Mouse (Mus musculus) heart, embryonic 15.5 days (tissue): ENCODE measurements around the gene Eps15. TPM values are rescaled to one million over a fixed set of nuclear protein-coding genes. Genes with fewer than 3 reads are reported as not detected.
A peak's percentile ranks its signal among the peaks of the same experiment; 100 is the strongest.

Source experiments
- ATAC-seq: fragments of 200-750 bp; cut with Nextera tagmentation; replicated peaks from 2 replicates; pipeline ENCODE4 v1.8.0; 2017; ENCODE audit warnings: low read depth, moderate TSS enrichment; ENCODE audit not compliant: insufficient number of reproducible peaks, insufficient read depth, low FRiP score
- H3K27ac ChIP-seq: fragments of 300-500 bp; sonication (generic); 2 replicates; pipeline ENCODE4 v1.5.1; 2015; ENCODE audit warnings: mild to moderate bottlenecking, inconsistent platforms
- H3K27me3 ChIP-seq: fragments of 300-500 bp; sonication (generic); 2 replicates; pipeline ENCODE4 v1.6.1; 2015; ENCODE audit warnings: inconsistent platforms
- H3K36me3 ChIP-seq: fragments of 300-500 bp; sonication (generic); 2 replicates; pipeline ENCODE4 v1.6.1; 2015; ENCODE audit warnings: mild to moderate bottlenecking, inconsistent platforms
- H3K4me1 ChIP-seq: fragments of 300-500 bp; sonication (generic); replicated peaks from 2 replicates; pipeline ENCODE4 v1.6.1; 2015; ENCODE audit warnings: inconsistent platforms
- H3K4me2 ChIP-seq: fragments of 300-500 bp; sonication (generic); 2 replicates; pipeline ENCODE4 v1.6.1; 2015; ENCODE audit warnings: inconsistent platforms, mild to moderate bottlenecking, moderate library complexity
- H3K4me3 ChIP-seq: fragments of 300-500 bp; sonication (generic); 2 replicates; pipeline ENCODE4 v1.5.1; 2015; ENCODE audit warnings: mild to moderate bottlenecking, inconsistent platforms
- H3K9ac ChIP-seq: fragments of 300-500 bp; sonication (generic); 2 replicates; pipeline ENCODE4 v1.6.1; 2015; ENCODE audit warnings: mild to moderate bottlenecking, inconsistent platforms
- H3K9me3 ChIP-seq: fragments of 300-500 bp; sonication (generic); replicated peaks from 2 replicates; pipeline ENCODE4 v1.6.1; 2016; ENCODE audit warnings: inconsistent platforms
- WGBS: fragments of 180-500 bp; shearing (Covaris S2); methylation state at CpG from one replicate; pipeline ENCODE4 v1.1.7; 2015; ENCODE audit warnings: mixed read lengths; 5-methylcytosine and 5-hydroxymethylcytosine counted together
- polyA plus RNA-seq: library from polyadenylated mRNA; unstranded; fragments of >200 nt; fragmentation: Nextera tagmentation; extraction: Ambion mirVana; gene quantifications from 2 replicates; pipeline ENCODE4 v1.2.1, GENCODE M21; 2015

Gene Eps15
- 27.7 and 28.3 TPM in 2 replicates for polyA plus RNA-seq

DNA sequence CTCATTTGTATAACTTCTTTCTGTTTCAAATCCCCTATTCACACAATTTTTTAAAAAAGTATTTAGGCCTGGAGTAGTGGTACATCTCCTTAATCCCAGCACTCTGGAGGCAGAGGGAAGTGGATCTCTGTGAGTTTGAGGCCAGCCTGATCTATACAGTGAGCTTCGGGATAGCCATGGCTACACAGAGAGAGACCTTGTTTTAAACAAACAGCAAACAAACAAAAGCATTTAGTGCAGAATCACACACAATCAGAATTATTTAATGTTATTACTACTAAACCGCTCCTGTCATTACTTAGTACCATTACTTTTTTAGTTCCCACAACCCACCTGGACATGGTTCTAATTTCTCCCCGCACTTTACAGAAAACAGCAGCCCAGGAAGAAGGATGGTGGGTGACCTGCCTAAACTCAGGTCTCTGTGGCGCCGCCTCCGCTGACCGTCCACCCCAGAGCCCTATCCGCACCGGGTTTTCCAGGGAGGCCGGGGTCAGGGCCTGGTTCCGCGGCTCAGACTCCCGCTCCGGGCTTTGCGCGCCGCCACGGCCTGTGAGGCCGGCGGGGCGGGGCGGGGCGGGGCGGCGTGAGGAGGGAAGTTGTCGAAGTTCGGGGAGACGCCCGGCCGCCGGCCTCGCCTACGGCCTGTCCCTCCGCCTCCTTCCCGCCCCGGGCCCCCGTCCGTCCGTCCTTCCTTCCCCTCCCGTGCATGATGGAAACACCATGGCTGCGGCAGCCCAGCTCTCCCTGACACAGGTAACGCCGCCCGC lies at the start of gene Eps15:
Gene Eps15 (plus strand): TSS at position 580 of the 770 bp plus-strand sequence.
- H3K27ac ChIP-seq: peak within 1 kb of the TSS; percentile 82
- H3K9me3 ChIP-seq: no peaks in the 10 kb centered on the region
- H3K9ac ChIP-seq: peak within 1 kb of the TSS; percentile 83
- peak within 1 kb of the TSS; percentile 71 for H3K4me2 ChIP-seq
- H3K27me3 ChIP-seq: no peaks in the 10 kb centered on the region
- peak; percentile 93 for ATAC-seq
- H3K4me3 ChIP-seq: peak within 1 kb of the TSS; percentile 81
- peaks cover 12% of the 10 kb centered on the region for H3K4me1 ChIP-seq
- no peaks in the 10 kb centered on the region for H3K36me3 ChIP-seq
- WGBS: 3% methylated on average over 39 of the region's 44 CpGs

DNA sequence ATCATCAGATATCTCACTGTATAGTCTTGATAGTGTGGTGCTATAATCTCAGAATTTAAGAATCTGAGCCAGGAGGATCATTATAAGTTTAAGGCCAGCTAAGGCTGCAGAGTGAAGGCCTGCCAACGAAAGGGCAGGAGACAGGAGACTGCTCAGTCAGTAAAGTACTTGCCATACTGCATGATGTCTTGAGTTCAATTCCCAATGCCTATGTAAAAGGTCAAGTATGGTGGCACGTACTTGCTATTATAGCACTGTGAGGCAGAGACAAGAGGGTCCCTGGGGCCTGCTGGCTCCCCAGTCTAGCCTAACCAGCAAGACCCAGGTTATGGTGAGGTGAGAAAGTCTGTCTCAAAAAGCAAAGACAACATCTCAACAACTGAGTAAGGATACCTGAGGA lies 45.9 kb upstream of the Eps15 start, which contains the start of gene Calr4:
Gene Calr4 (plus strand): TSS at position 301 of the 400 bp plus-strand sequence.
- Histone ChIP-seq H3K9me3 (no peaks in the 10 kb centered on the region), H3K4me3 (no peak within 1 kb of the TSS), H3K9ac (no peak within 1 kb of the TSS), H3K27me3 (no peaks in the 10 kb centered on the region), H3K4me2 (no peak within 1 kb of the TSS), H3K36me3 (no peaks in the 10 kb centered on the region), H3K4me1 (no peaks in the 10 kb centered on the region), H3K27ac (no peak within 1 kb of the TSS)
- 77% methylated on average over 2 of the region's 2 CpGs for WGBS
- no peak for ATAC-seq

DNA sequence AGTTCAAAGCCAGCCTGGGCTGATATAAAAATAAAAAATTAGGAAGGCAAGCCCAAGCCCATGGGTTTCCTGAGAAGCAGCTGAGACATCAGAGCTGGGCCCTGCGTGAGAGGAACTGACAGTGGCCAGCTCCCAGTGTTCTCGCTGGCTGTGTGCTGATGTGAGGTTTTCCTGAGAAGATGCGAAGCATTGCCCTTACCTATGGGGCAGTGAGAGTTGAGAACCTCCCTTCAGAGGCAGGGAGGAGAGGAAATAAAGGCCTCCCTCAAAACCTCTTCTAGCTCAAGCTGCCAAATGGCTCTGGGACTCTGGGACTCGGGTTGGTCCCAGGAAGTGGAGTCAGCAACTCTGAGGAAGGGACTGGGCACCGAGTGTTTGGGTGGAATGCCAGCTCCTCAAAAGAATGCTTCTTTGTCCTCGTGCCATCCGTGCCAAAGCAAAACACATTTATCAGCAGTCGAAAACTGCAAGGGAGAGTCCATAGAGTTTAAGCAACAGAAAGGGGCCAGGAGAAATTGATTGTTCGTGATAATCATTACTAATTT lies 45.2 kb upstream of the Eps15 start:
- Histone ChIP-seq H3K4me1 (no peaks in the 10 kb centered on the region), H3K4me2 (no peak overlapping the region), H3K9me3 (no peaks in the 10 kb centered on the region), H3K4me3 (no peak overlapping the region), H3K36me3 (no peaks in the 10 kb centered on the region), H3K9ac (no peak overlapping the region), H3K27ac (no peak overlapping the region), H3K27me3 (no peaks in the 10 kb centered on the region)
- ATAC-seq: no peak
- WGBS: 68% methylated on average over 9 of the region's 9 CpGs

DNA sequence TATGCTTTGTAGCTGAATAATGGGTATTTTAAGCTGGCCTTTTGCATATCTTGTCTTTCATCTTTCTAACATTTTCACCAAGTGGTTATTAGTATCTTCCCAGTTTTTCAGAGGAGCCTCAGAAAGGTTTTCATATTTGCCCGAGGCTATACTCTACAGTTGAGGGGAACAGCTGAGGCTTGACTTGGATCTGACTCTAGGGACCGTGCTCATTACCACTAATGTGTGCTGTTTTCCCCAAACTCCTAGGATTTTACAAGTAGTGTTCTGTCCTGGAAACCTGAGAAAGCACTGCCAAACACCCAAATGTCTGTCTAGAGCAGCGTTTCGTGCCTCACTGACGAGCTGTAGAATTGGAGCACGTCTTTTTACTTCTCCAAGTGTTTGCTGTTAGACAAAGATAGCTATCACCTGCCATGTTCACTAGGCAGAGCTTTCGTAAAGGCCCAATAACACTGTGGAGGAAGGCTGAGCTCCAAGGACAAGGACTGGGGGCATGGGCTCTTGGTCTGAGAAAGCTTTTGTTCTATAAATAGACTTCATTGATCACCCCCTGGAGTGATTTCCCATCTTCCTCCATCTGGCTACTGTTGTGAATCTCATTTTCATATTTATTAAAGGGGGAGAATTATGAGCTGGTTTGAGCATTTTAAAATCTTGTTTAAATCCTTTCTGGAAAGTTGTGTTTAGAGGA lies 43.7 kb upstream of the Eps15 start:
- H3K27ac ChIP-seq: no peak overlapping the region
- no peak for ATAC-seq
- H3K36me3 ChIP-seq: no peaks in the 10 kb centered on the region
- no peak overlapping the region for H3K9ac ChIP-seq
- H3K27me3 ChIP-seq: no peaks in the 10 kb centered on the region
- no peaks in the 10 kb centered on the region for H3K9me3 ChIP-seq
- no peak overlapping the region for H3K4me3 ChIP-seq
- H3K4me2 ChIP-seq: no peak overlapping the region
- 73% methylated on average over 7 of the region's 7 CpGs for WGBS
- H3K4me1 ChIP-seq: peaks cover 4% of the 10 kb centered on the region; the same call in 1 of the 2 replicates

DNA sequence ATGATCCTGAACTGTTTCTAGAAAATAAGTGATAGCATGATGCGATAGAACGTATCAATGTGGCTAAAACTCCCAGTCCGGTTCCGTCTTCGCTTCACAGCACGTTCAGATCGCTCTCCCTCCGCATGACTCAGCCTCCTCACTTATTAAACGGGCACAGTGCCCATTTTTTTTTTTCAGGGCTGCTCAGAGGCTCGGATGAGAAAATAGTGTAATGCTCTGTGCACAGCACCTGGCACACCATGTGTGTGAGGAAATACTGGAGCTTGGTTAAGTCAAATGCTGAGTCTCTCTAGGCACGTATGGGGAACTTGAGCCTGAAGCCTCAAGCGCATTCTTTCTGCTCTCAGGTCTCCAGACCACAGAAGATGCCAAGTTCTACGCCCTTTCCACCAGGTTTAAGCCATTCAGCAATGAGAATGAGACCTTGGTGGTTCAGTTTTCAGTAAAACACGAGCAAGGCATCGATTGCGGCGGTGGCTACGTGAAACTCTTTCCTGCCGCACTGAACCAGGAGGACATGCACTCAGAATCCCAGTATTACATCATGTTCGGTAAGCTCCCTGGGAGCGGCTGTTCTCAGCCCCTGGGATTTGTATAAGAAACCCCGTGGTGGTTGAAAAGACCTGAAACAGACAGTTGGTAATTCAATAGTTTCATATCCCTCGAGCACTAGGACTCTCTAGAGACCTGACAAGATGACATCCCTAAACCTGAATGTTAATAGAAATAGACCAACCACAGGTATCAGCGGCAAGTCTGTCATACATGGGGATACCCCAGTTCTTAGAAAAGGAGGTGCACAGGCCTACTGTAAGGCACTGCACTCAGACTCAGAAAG lies 41.4 kb upstream of the Eps15 start:
- ATAC-seq: no peak
- H3K4me3 ChIP-seq: no peak overlapping the region
- WGBS: 74% methylated on average over 24 of the region's 24 CpGs
- no peaks in the 10 kb centered on the region for H3K27me3 ChIP-seq
- H3K9ac ChIP-seq: no peak overlapping the region
- H3K36me3 ChIP-seq: no peaks in the 10 kb centered on the region
- H3K9me3 ChIP-seq: no peaks in the 10 kb centered on the region
- no peak overlapping the region for H3K27ac ChIP-seq
- no peak overlapping the region for H3K4me2 ChIP-seq
- peaks cover 16% of the 10 kb centered on the region for H3K4me1 ChIP-seq

DNA sequence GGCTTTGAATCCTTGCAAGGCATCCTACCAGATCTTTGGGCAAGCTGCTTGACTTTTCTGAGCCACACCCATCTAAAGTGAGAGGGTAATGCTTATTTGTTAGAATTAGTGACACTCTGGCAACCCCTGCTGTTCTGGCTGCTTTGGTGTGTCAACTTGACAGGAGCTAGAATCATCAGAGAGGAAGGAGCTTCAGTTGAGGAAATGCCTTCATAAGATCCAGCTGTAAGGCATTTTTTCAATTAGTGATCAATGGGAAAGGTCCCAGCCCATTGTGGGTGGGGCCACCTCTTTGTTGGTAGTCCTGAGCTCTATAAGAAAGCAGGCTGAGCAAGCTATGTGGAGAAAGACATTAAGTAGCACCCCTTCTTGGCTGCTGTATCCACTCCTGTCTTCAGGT lies 38.8 kb upstream of the Eps15 start:
- Histone ChIP-seq H3K9me3 (no peaks in the 10 kb centered on the region), H3K36me3 (no peaks in the 10 kb centered on the region), H3K27ac (0 out of 2 replicates have a peak overlapping the region, but pooled peaks have one; percentile 5), H3K27me3 (no peaks in the 10 kb centered on the region), H3K4me1 (peaks cover 16% of the 10 kb centered on the region), H3K4me3 (no peak overlapping the region), H3K9ac (no peak overlapping the region), H3K4me2 (no peak overlapping the region)
- ATAC-seq: no peak

DNA sequence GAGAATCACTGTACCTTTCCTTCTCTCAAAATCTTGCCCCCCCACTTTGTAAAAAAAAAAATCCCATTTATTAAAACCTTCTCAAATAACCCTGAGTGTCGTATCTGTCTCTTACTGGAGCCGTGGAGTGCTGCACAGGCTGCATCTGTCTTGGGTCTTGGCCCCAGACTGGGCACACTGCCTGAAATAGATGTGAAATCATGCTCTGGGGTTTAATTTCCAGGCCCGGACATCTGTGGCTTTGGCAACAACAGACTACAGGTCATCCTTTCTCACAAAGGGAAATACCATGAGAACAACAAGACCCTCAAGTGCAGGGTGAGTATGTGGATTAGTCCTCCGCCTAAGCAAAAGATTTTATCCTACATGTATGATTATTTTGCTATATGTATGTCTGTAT lies 38.1 kb upstream of the Eps15 start:
- ATAC-seq: 0 out of 2 replicates have a peak, but pooled peaks have one; percentile 18
- 39% methylated on average over 4 of the region's 4 CpGs for WGBS
- no peaks in the 10 kb centered on the region for H3K36me3 ChIP-seq
- H3K27me3 ChIP-seq: no peaks in the 10 kb centered on the region
- H3K4me3 ChIP-seq: no peak overlapping the region
- no peak overlapping the region for H3K9ac ChIP-seq
- H3K4me1 ChIP-seq: peaks cover 18% of the 10 kb centered on the region
- 0 out of 2 replicates have a peak overlapping the region, but pooled peaks have one; percentile 5 for H3K27ac ChIP-seq
- H3K4me2 ChIP-seq: no peak overlapping the region
- no peaks in the 10 kb centered on the region for H3K9me3 ChIP-seq

DNA sequence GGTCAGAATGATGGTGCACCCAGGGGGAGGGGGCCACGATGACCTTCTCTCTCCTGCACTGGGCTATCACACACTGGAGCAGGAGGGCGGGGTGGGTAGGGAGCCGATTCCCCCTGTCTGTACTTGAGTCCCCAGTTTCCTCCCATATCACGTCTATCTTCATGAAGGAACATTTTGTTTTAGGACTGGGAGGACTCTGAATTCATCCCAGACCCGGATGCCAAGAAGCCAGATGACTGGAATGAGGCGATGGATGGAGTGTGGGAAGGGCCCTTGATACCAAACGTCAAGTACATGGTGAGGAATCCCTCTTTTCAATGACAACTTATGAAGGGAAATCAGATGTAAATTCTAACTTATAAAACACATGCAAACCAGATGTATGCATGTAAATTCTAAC lies 35.6 kb upstream of the Eps15 start:
- H3K36me3 ChIP-seq: no peaks in the 10 kb centered on the region
- WGBS: 74% methylated on average over 7 of the region's 7 CpGs
- no peak for ATAC-seq
- no peak overlapping the region for H3K4me2 ChIP-seq
- H3K4me1 ChIP-seq: peaks cover 18% of the 10 kb centered on the region
- no peak overlapping the region for H3K4me3 ChIP-seq
- H3K27ac ChIP-seq: no peak overlapping the region
- H3K27me3 ChIP-seq: no peaks in the 10 kb centered on the region
- H3K9me3 ChIP-seq: no peaks in the 10 kb centered on the region
- no peak overlapping the region for H3K9ac ChIP-seq

DNA sequence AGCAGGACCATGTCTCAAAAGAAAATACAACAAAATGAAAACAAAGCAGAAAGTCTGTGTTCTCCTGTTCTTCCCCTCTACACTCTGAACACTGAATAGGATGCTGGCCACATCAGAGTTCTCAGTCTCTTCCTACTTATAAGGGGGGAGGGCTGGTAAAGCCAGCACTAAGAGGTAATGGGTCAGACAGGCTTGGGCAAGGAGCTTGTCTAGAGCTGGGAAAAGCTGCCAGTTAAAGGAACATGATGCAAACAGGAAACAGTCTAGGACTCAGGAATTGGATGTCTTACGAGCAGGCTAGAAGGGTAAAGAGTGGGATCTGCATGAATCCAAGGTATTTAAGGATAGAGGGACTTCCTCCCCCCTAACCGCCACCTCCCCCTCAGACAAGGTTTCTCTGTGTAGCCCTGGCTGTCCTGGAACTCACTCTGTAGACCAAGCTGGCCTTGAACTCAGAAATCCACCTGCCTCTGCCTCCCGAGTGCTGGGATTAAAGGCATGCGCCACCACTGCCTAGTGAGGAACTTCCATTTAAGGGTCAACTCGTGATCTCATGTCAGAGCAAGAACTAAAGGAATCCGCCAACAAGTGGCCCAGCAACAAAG lies 35.0 kb upstream of the Eps15 start:
- WGBS: 68% methylated on average over 6 of the region's 6 CpGs
- peaks cover 18% of the 10 kb centered on the region for H3K4me1 ChIP-seq
- H3K27me3 ChIP-seq: no peaks in the 10 kb centered on the region
- no peak overlapping the region for H3K9ac ChIP-seq
- no peaks in the 10 kb centered on the region for H3K9me3 ChIP-seq
- ATAC-seq: no peak
- H3K4me3 ChIP-seq: no peak overlapping the region
- H3K27ac ChIP-seq: no peak overlapping the region
- H3K36me3 ChIP-seq: no peaks in the 10 kb centered on the region
- no peak overlapping the region for H3K4me2 ChIP-seq

DNA sequence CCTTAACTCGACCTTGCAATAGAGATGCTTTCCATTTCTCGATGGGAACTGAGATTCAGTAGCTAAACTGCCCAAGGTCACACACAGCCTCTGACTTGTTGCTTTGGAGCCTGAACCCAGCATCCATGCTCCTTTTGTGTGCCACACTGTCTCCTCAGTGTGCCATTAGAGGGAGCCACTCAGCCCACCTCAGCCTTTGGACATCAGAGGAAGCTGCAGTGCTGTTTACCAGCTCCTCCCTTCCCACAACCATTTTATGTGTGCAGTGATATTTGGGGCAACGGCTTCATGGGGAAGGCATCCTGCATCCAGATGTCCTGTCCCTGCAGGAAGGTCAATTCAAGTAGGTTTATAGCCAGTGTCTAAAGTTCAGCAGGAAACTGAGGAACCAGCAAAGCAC lies 28.5 kb upstream of the Eps15 start:
- no peaks in the 10 kb centered on the region for H3K36me3 ChIP-seq

More for the DNA sequence above, 28.5 kb upstream of the Eps15 start:
- H3K4me2 ChIP-seq: no peak overlapping the region
- H3K9ac ChIP-seq: no peak overlapping the region
- no peak overlapping the region for H3K4me3 ChIP-seq
- no peaks in the 10 kb centered on the region for H3K9me3 ChIP-seq
- H3K27ac ChIP-seq: no peak overlapping the region
- no peak for ATAC-seq
- no peaks in the 10 kb centered on the region for H3K27me3 ChIP-seq
- peaks cover 14% of the 10 kb centered on the region; the same call in 1 of the 2 replicates for H3K4me1 ChIP-seq
- WGBS: 44% methylated on average over 3 of the region's 3 CpGs
